In the genomic region with DNA sequence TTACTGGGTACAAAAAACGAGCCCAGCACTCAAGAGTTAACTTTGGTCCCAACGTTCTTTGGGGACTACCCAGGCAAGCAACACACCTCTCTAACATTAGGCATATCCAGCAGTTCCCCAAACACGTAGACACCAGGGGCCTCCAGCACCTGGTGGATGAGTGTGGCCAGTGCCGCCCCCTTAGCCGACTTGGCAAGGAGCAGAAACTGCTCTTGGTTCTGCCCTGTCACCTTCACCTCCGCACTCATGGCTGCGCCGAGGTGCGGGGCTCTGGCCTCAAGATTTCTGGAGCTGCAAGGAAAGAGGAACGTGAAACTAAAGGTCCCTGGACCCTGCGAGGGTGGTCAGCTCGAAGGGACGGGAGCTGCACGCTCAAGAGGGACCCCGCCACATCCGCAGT, we compare ENCODE assay signal across 8 mouse cellular contexts. TPM values are rescaled to one million over a fixed set of nuclear protein-coding genes. Genes with fewer than 3 reads are reported as not detected.
DNase-seq lines count a peak whose midpoint lies in the region; ATAC-seq lines count a peak whose summit lies in the region.

No protein-coding gene starts in this region.

- H3K27ac ChIP-seq in kidney, embryonic 15.5 days, result peak overlapping the region; percentile 94
- H3K27ac ChIP-seq in hindbrain, embryonic 13.5 days, result peak overlapping the region; percentile 92

- H3K9me3 ChIP-seq in kidney, embryonic 15.5 days (replicated peaks), result no peaks in the 10 kb centered on the region
- no peaks in the 10 kb centered on the region for H3K9me3 ChIP-seq in hindbrain, embryonic 13.5 days

- 28% methylated on average over 16 of the region's 16 CpGs for WGBS in kidney, embryonic 15.5 days
- 43% methylated on average over 16 of the region's 16 CpGs for WGBS in hindbrain, embryonic 13.5 days

- no peaks in the 10 kb centered on the region for H3K27me3 ChIP-seq in kidney, embryonic 15.5 days
- no peaks in the 10 kb centered on the region for H3K27me3 ChIP-seq in hindbrain, embryonic 13.5 days

- peak; percentile 31 for ATAC-seq in kidney, embryonic 15.5 days (replicated peaks; ENCODE audit: low FRiP score)
- peak; percentile 53 for ATAC-seq in hindbrain, embryonic 13.5 days (ENCODE audit: low FRiP score)
- 0 out of 2 replicates have a peak, but pooled peaks have one; percentile 25 for ATAC-seq in megakaryocyte-erythroid progenitor cell, adult 5-6 weeks (replicated peaks; ENCODE audit: low FRiP score, low TSS enrichment, poor library complexity, severe bottlenecking)

- H3K4me2 ChIP-seq in kidney, embryonic 15.5 days, result peak overlapping the region; percentile 85
- peak overlapping the region; percentile 94 for H3K4me2 ChIP-seq in hindbrain, embryonic 13.5 days

- H3K4me1 ChIP-seq in kidney, embryonic 15.5 days, result peaks cover 17% of the 10 kb centered on the region
- H3K4me1 ChIP-seq in hindbrain, embryonic 13.5 days (replicated peaks), result peaks cover 17% of the 10 kb centered on the region

- H3K9ac ChIP-seq in kidney, embryonic 15.5 days, result peak overlapping the region; percentile 95
- peak overlapping the region; percentile 90 for H3K9ac ChIP-seq in hindbrain, embryonic 13.5 days

- peak overlapping the region; percentile 72 for H3K4me3 ChIP-seq in kidney, embryonic 15.5 days (replicated peaks)
- H3K4me3 ChIP-seq in hindbrain, embryonic 13.5 days, result peak overlapping the region; percentile 78

- peaks cover 46% of the 10 kb centered on the region for H3K36me3 ChIP-seq in kidney, embryonic 15.5 days
- H3K36me3 ChIP-seq in hindbrain, embryonic 13.5 days, result peaks cover 36% of the 10 kb centered on the region

- no peak for DNase-seq in kidney, adult 9 months
- DNase-seq in ZHBTc4 (ENCODE audit: low read depth, low spot score), result peak; percentile 65
- DNase-seq in adrenal gland, postnatal 25 days, result no peak
- no peak for DNase-seq in spleen, adult 12 weeks (ENCODE audit: low spot score)
- DNase-seq in gastrocnemius, postnatal 25 days, result no peak

RNA-seq across cellular contexts. Expression of a gene that starts 0.7 kb away (rescaled TPM):
- polyA plus RNA-seq in kidney, embryonic 15.5 days (2015; fragmentation: Nextera tagmentation; extraction: Ambion mirVana), result 163 and 164 TPM in 2 replicates
- polyA plus RNA-seq in hindbrain, embryonic 13.5 days (2015; fragmentation: Nextera tagmentation; extraction: Ambion mirVana), result 89.3 and 94.5 TPM in 2 replicates
- 71.0 and 117 TPM in 2 replicates for total RNA-seq in megakaryocyte-erythroid progenitor cell, adult 5-6 weeks (2014; fragmentation: Nextera tagmentation)
- total RNA-seq in megakaryocyte-erythroid progenitor cell, adult 5-6 weeks (2017), result 46.8 and 57.5 TPM in 2 replicates
- total RNA-seq in adrenal gland, postnatal 25 days (2021), result 172 and 177 TPM in 2 replicates
- total RNA-seq in gastrocnemius, postnatal 25 days (2021), result 10 to 100 TPM; 96.2 to 99.0 TPM

RNA-seq across cellular contexts. Expression of a gene that starts 31.9 kb away (rescaled TPM):
- 1.4 and 3.1 TPM in 2 replicates for polyA plus RNA-seq in kidney, embryonic 15.5 days (2015; fragmentation: Nextera tagmentation; extraction: Ambion mirVana)
- polyA plus RNA-seq in hindbrain, embryonic 13.5 days (2015; fragmentation: Nextera tagmentation; extraction: Ambion mirVana), result 29.3 and 31.6 TPM in 2 replicates
- total RNA-seq in megakaryocyte-erythroid progenitor cell, adult 5-6 weeks (2014; fragmentation: Nextera tagmentation), result not detected in 2 replicates
- not detected in 2 replicates for total RNA-seq in megakaryocyte-erythroid progenitor cell, adult 5-6 weeks (2017)
- 1.2 and 2.1 TPM in 2 replicates for total RNA-seq in adrenal gland, postnatal 25 days (2021)
- total RNA-seq in gastrocnemius, postnatal 25 days (2021), result not detected

RNA-seq across cellular contexts. Expression of a gene that starts 33.5 kb away (rescaled TPM):
- polyA plus RNA-seq in kidney, embryonic 15.5 days (2015; fragmentation: Nextera tagmentation; extraction: Ambion mirVana), result 357 and 385 TPM in 2 replicates
- polyA plus RNA-seq in hindbrain, embryonic 13.5 days (2015; fragmentation: Nextera tagmentation; extraction: Ambion mirVana), result 481 and 505 TPM in 2 replicates
- 103 and 117 TPM in 2 replicates for total RNA-seq in megakaryocyte-erythroid progenitor cell, adult 5-6 weeks (2014; fragmentation: Nextera tagmentation)
- 59.2 and 99.1 TPM in 2 replicates for total RNA-seq in megakaryocyte-erythroid progenitor cell, adult 5-6 weeks (2017)
- 271 and 277 TPM in 2 replicates for total RNA-seq in adrenal gland, postnatal 25 days (2021)
- total RNA-seq in gastrocnemius, postnatal 25 days (2021), result 100 to 1,000 TPM; 207 to 210 TPM

RNA-seq across cellular contexts. Expression of a gene that starts 44.3 kb away (rescaled TPM):
- polyA plus RNA-seq in kidney, embryonic 15.5 days (2015; fragmentation: Nextera tagmentation; extraction: Ambion mirVana), result 16.1 and 17.8 TPM in 2 replicates
- 17.7 and 20.4 TPM in 2 replicates for polyA plus RNA-seq in hindbrain, embryonic 13.5 days (2015; fragmentation: Nextera tagmentation; extraction: Ambion mirVana)
- total RNA-seq in megakaryocyte-erythroid progenitor cell, adult 5-6 weeks (2014; fragmentation: Nextera tagmentation), result 67.0 and 86.8 TPM in 2 replicates
- total RNA-seq in megakaryocyte-erythroid progenitor cell, adult 5-6 weeks (2017), result 18.5 and 18.6 TPM in 2 replicates
- 59.6 and 61.3 TPM in 2 replicates for total RNA-seq in adrenal gland, postnatal 25 days (2021)
- total RNA-seq in gastrocnemius, postnatal 25 days (2021), result 10 to 100 TPM; 18.5 to 19.3 TPM

RNA-seq across cellular contexts. Expression of a gene that starts 44.7 kb away (rescaled TPM):
- polyA plus RNA-seq in kidney, embryonic 15.5 days (2015; fragmentation: Nextera tagmentation; extraction: Ambion mirVana), result 320 TPM in 2 replicates
- polyA plus RNA-seq in hindbrain, embryonic 13.5 days (2015; fragmentation: Nextera tagmentation; extraction: Ambion mirVana), result 744 and 801 TPM in 2 replicates
- total RNA-seq in megakaryocyte-erythroid progenitor cell, adult 5-6 weeks (2014; fragmentation: Nextera tagmentation), result 5.3 and 30.7 TPM in 2 replicates
- 21.6 and 22.1 TPM in 2 replicates for total RNA-seq in megakaryocyte-erythroid progenitor cell, adult 5-6 weeks (2017)
- 790 and 858 TPM in 2 replicates for total RNA-seq in adrenal gland, postnatal 25 days (2021)
- 100 to 1,000 TPM; 126 to 152 TPM for total RNA-seq in gastrocnemius, postnatal 25 days (2021)
